Mouse (Mus musculus) bone marrow macrophage, adult 2 months (primary cell): ENCODE measurements at regions not wholly inside any gene's neighbourhood (a gene's known extent, or its start where the extent isn't known, plus 50 kb on each side); places are given as distances from the start of the nearest gene placed in this dataset.

Source experiments
- H3K27ac ChIP-seq: 2 replicates; pipeline ENCODE4 v1.5.1; 2012; ENCODE audit warnings: low read depth, low read length; ENCODE audit not compliant: insufficient read depth
- H3K4me1 ChIP-seq: 2 replicates; pipeline ENCODE4 v1.6.1; 2012; ENCODE audit warnings: low read length; ENCODE audit not compliant: control insufficient read depth, insufficient read depth
- H3K4me3 ChIP-seq: 2 replicates; pipeline ENCODE4 v1.5.1; 2012; ENCODE audit warnings: mild to moderate bottlenecking, low read length, moderate library complexity; ENCODE audit not compliant: insufficient read depth
- CTCF ChIP-seq: IDR thresholded peaks from 2 replicates; pipeline ENCODE4 v1.5.1; 2012; ENCODE audit warnings: low read depth, mild to moderate bottlenecking, low read length, moderate library complexity
- POLR2A ChIP-seq: IDR thresholded peaks from 2 replicates; pipeline ENCODE4 v1.6.1; 2012; ENCODE audit warnings: mild to moderate bottlenecking, low read depth, low read length, borderline replicate concordance

DNA sequence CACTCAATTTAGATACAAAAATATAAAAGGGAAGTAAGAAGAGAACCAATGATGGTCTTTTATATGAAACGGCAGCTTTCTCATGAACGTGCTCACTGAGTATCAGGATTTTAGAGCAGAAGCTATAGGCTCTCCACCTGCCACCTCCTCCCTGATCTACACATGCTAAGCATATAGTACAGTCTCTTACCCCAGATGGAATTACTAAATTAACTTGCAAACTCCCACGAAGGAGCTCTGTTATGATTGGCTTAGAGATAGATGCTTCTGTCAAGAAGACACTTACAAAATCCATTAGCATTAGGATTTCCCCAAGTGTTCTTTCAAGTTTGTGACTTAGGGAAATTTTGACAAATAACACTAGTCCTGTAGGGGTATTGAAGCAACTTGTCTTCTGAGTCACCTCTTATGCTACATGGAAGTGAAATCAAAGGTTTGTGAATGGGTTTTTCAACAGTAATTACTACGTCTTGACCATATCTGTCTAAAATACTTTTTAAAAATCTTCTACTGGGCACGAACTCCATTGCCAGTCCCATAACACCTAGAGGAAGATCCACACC, 60.6 kb downstream of the Crygs start:
- TF ChIP-seq CTCF: no peak
- TF ChIP-seq POLR2A: no peak
- no peak overlapping the region for H3K4me3 ChIP-seq
- H3K4me1 ChIP-seq: no peaks in the 10 kb centered on the region
- H3K27ac ChIP-seq: no peak overlapping the region

- no peak overlapping the region for H3K27ac ChIP-seq
- H3K4me3 ChIP-seq: no peak overlapping the region
- H3K4me1 ChIP-seq: no peaks in the 10 kb centered on the region
- TF ChIP-seq CTCF: no peak
- TF ChIP-seq POLR2A: no peak
Observed at GRCm38 (mm10) chr16:22744121-22744855, 67.1 kb downstream of the Crygs start.

- TF ChIP-seq CTCF (no peak), POLR2A (no peak)
- Histone ChIP-seq H3K4me1 (no peaks in the 10 kb centered on the region), H3K27ac (no peak overlapping the region), H3K4me3 (no peak overlapping the region)
Observed at GRCm38 (mm10) chr16:22743461-22743860, 67.9 kb downstream of the Crygs start.

DNA sequence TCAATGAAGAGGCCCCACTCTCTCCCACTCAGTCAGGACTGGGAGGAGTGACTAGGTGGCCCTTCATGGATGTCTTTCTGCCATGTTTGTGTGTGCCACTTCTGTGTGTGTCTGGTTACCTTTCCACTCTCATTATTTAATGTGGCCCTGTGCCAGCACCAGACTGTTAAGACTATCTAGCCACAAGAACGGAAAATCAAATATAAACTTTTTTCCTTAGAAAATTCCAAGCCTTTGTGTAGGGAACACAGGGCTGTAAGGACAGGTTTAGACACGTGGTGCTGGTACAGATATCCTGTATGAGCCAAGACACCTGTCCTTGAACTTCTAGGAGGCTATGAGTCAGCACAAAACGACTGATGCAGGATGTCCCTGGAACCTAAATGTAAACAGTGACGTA, 69.9 kb downstream of the Crygs start:
- Histone ChIP-seq H3K4me1 (no peaks in the 10 kb centered on the region), H3K27ac (no peak overlapping the region), H3K4me3 (no peak overlapping the region)
- TF ChIP-seq CTCF (no peak), POLR2A (no peak)

- Histone ChIP-seq H3K4me1 (no peaks in the 10 kb centered on the region), H3K27ac (no peak overlapping the region), H3K4me3 (no peak overlapping the region)
- no peak for TF ChIP-seq POLR2A
- no peak for TF ChIP-seq CTCF
Observed at GRCm38 (mm10) chr16:22734529-22735022, 76.8 kb downstream of the Crygs start.

DNA sequence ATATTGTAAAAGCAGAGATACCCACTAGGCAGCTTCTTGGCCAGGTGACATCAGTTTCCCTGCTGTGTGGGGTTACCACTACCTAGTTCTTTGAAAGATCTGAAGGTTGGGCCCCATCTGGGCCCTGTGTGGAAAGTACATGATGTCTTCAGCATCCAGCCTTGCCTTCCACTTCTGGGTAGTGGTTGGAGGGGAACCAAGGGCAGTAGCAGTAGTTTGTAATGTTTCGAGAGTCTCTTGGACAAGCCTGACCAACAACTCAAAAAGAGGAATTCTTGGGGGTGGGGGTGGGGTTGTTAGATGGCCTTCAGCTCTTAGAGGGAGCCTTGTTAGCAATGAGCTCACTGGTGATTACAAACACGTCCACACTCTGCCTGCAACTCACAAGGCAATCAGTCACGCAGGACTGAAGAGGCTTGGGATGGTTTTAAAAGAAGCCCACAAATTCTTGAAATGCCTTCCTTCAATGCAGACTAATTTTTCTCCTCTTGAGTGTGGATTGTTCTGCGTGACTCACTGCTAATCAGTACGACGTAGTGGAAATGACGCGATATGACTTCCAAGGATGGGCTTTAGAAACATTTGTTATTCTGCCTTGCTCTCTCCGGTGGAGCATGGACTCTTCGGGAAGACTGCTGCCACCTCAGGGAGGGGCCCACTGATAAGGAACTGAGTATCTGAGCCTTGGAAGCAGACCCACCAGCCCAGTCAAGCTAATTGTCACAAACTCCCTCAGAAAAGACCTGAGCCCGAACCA, 76.9 kb upstream of the Dgkg start:
- no peak overlapping the region for H3K4me3 ChIP-seq
- H3K27ac ChIP-seq: no peak overlapping the region
- no peak for TF ChIP-seq CTCF
- no peak for TF ChIP-seq POLR2A
- no peaks in the 10 kb centered on the region for H3K4me1 ChIP-seq

GRCm38 (mm10) chr16:22729096-22729495, 72.1 kb upstream of the Dgkg start:
- Histone ChIP-seq H3K4me3 (no peak overlapping the region), H3K4me1 (no peaks in the 10 kb centered on the region), H3K27ac (no peak overlapping the region)
- TF ChIP-seq CTCF (no peak), POLR2A (no peak)

- Histone ChIP-seq H3K4me1 (no peaks in the 10 kb centered on the region), H3K4me3 (no peak overlapping the region), H3K27ac (no peak overlapping the region)
- no peak for TF ChIP-seq POLR2A
- no peak for TF ChIP-seq CTCF
Observed at GRCm38 (mm10) chr16:22725261-22725660, 68.2 kb upstream of the Dgkg start.

DNA sequence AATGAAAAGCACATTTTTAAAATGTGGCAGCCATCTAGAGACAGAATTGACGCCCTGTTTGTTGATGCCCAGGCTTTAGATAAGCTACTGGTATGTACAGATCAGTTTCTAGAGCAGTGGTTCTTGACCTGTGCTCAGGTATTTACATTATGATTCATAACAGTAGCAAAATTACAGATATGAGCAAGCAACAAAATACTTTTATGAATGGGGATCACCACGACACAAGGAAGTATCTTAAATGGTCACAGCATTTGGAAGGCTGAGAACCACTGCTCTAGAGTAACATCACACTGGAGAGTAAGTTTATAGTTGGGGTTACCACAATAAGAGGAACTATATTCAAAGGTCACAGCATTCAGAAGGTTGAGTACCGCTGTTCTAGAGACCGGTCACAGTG, 66.3 kb upstream of the Dgkg start:
- no peak overlapping the region for H3K4me3 ChIP-seq
- no peaks in the 10 kb centered on the region for H3K4me1 ChIP-seq
- no peak for TF ChIP-seq POLR2A
- no peak for TF ChIP-seq CTCF
- no peak overlapping the region for H3K27ac ChIP-seq

DNA sequence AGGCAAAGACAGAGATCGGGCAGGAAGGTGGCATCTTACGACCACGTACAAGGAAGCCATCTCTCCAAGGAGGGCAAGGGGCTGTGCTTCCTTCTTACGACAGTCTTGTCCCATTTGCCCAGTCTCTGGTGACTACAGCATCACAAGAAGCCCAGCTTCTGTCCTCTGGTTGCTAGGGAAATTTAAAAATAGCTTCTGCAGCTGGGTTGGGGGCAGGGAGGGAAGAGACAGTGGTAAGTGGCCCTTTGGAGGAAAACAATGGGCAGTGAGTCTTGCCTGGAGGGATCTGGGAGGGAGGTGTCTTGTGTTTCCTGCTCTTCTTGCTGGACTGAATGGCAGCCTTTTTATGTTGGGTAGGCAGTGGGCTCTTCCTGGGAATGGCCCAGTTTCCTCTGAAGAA, 62.8 kb upstream of the Dgkg start:
- TF ChIP-seq POLR2A (no peak), CTCF (no peak)
- no peak overlapping the region for H3K27ac ChIP-seq
- no peak overlapping the region for H3K4me3 ChIP-seq
- H3K4me1 ChIP-seq: no peaks in the 10 kb centered on the region
